Mouse (Mus musculus) neural tube, embryonic 11.5 days (tissue): ENCODE results near the gene Ppfia3. TPM values are rescaled to one million over a fixed set of nuclear protein-coding genes. Genes with fewer than 3 reads are reported as not detected.

ENCODE experiments used
- ATAC-seq: fragments of 200-750 bp; cut with Nextera tagmentation; 2 replicates; pipeline ENCODE4 v1.8.0; 2017; ENCODE audit warnings: moderate number of reproducible peaks, mild to moderate bottlenecking, moderate TSS enrichment, moderate library complexity; ENCODE audit not compliant: insufficient read depth, low FRiP score, low TSS enrichment
- DNase-seq: peaks from one replicate; pipeline ENCODE4 v3.0.0-alpha.2; 2015; ENCODE audit warnings: low spot score
- H3K27ac ChIP-seq: fragments of 300-500 bp; sonication (generic); 2 replicates; pipeline ENCODE4 v1.5.1; 2014; ENCODE audit warnings: low read depth, mild to moderate bottlenecking, low read length
- H3K27me3 ChIP-seq: fragments of 300-500 bp; sonication (generic); 2 replicates; pipeline ENCODE4 v1.6.1; 2014; ENCODE audit warnings: mild to moderate bottlenecking, low read length, mixed read lengths; ENCODE audit not compliant: control insufficient read depth, insufficient read depth
- H3K36me3 ChIP-seq: fragments of 300-500 bp; sonication (generic); 2 replicates; pipeline ENCODE4 v1.6.1; 2014; ENCODE audit warnings: mild to moderate bottlenecking, low read length, moderate library complexity, mixed read lengths; ENCODE audit not compliant: control insufficient read depth, insufficient read depth
- H3K4me1 ChIP-seq: fragments of 300-500 bp; sonication (generic); 2 replicates; pipeline ENCODE4 v1.6.1; 2014; ENCODE audit warnings: low read length, mixed read lengths; ENCODE audit not compliant: control insufficient read depth, insufficient read depth
- H3K4me2 ChIP-seq: fragments of 300-500 bp; sonication (generic); 2 replicates; pipeline ENCODE4 v1.6.1; 2014; ENCODE audit warnings: low read depth, mild to moderate bottlenecking, moderate library complexity
- H3K4me3 ChIP-seq: fragments of 300-500 bp; sonication (generic); 2 replicates; pipeline ENCODE4 v1.5.1; 2014; ENCODE audit warnings: low read depth, low read length
- H3K9ac ChIP-seq: fragments of 300-500 bp; sonication (generic); 2 replicates; pipeline ENCODE4 v1.6.1; 2014; ENCODE audit warnings: mild to moderate bottlenecking, low read length
- H3K9me3 ChIP-seq: fragments of 300-500 bp; sonication (generic); 2 replicates; pipeline ENCODE4 v1.6.1; 2016; ENCODE audit warnings: low read length; ENCODE audit not compliant: control insufficient read depth
- WGBS: fragments of 180-500 bp; shearing (Covaris S2); extraction: QIAGEN DNeasy Blood & Tissue Kit; methylation state at CpG from one replicate; pipeline ENCODE4 v1.1.7; 2014; 5-methylcytosine and 5-hydroxymethylcytosine counted together
- polyA plus RNA-seq: library from polyadenylated mRNA; unstranded; fragments of >200 nt; fragmentation: Nextera tagmentation; extraction: Ambion mirVana; gene quantifications from 2 replicates; pipeline ENCODE4 v1.2.1, GENCODE M21; 2014

Gene Ppfia3
- polyA plus RNA-seq, 1 experiment from 2014 or later: 11.9 TPM

- no peaks in the 10 kb centered on the region for H3K36me3 ChIP-seq
- H3K27me3 ChIP-seq: no peaks in the 10 kb centered on the region
- H3K4me1 ChIP-seq: no peaks in the 10 kb centered on the region
- DNase-seq: no peak
- no peak overlapping the region for H3K4me3 ChIP-seq
- no peak overlapping the region for H3K9ac ChIP-seq
- no peak overlapping the region for H3K27ac ChIP-seq
- no peak overlapping the region for H3K4me2 ChIP-seq
- no peak for ATAC-seq
- no peaks in the 10 kb centered on the region for H3K9me3 ChIP-seq
- WGBS: 80% methylated on average over 10 of the region's 10 CpGs
These were observed 51.6 kb downstream of the Ppfia3 start for GRCm38 (mm10) chr7:45315182-45315701.

GRCm38 (mm10) chr7:45313495-45313894 is 53.3 kb downstream of the Ppfia3 start:
- Histone ChIP-seq H3K4me2 (no peak overlapping the region), H3K4me3 (no peak overlapping the region), H3K27ac (no peak overlapping the region), H3K36me3 (no peaks in the 10 kb centered on the region), H3K9me3 (no peaks in the 10 kb centered on the region), H3K9ac (no peak overlapping the region), H3K27me3 (no peaks in the 10 kb centered on the region), H3K4me1 (no peaks in the 10 kb centered on the region)
- ATAC-seq: no peak
- WGBS: 33% methylated on average over 9 of the region's 9 CpGs
- DNase-seq: no peak

- H3K4me1 ChIP-seq: no peaks in the 10 kb centered on the region
- H3K36me3 ChIP-seq: no peaks in the 10 kb centered on the region
- no peaks in the 10 kb centered on the region for H3K9me3 ChIP-seq
- DNase-seq (no peak), ATAC-seq (no peak)
- no peak overlapping the region for H3K27ac ChIP-seq
- H3K4me3 ChIP-seq: no peak overlapping the region
- WGBS: 24% methylated on average over 10 of the region's 10 CpGs
- no peak overlapping the region for H3K4me2 ChIP-seq
- H3K27me3 ChIP-seq: no peaks in the 10 kb centered on the region
- no peak overlapping the region for H3K9ac ChIP-seq
These were observed 53.9 kb downstream of the Ppfia3 start for GRCm38 (mm10) chr7:45312686-45313453.

- Histone ChIP-seq H3K27ac (no peak overlapping the region), H3K4me1 (no peaks in the 10 kb centered on the region), H3K36me3 (no peaks in the 10 kb centered on the region), H3K9ac (no peak overlapping the region), H3K4me3 (no peak overlapping the region), H3K9me3 (no peaks in the 10 kb centered on the region), H3K4me2 (no peak overlapping the region), H3K27me3 (no peaks in the 10 kb centered on the region)
- whole genome bisulfite sequencing: 66% methylated on average over 8 of the region's 8 CpGs
- ATAC-seq (no peak), DNase-seq (no peak)
These were observed 54.8 kb downstream of the Ppfia3 start for GRCm38 (mm10) chr7:45312023-45312422.

- Histone ChIP-seq H3K9ac (peak overlapping the region; percentile 14), H3K4me2 (no peak overlapping the region), H3K27ac (no peak overlapping the region), H3K4me3 (no peak overlapping the region), H3K4me1 (no peaks in the 10 kb centered on the region), H3K27me3 (no peaks in the 10 kb centered on the region), H3K36me3 (no peaks in the 10 kb centered on the region), H3K9me3 (no peaks in the 10 kb centered on the region)
- DNase-seq (peak; percentile 72), ATAC-seq (no peak)
- 14% methylated on average over 9 of the region's 9 CpGs for WGBS
These were observed 57.4 kb downstream of the Ppfia3 start for GRCm38 (mm10) chr7:45309455-45309854.

GRCm38 (mm10) chr7:45308551-45309240 is 58.1 kb downstream of the Ppfia3 start:
- no peaks in the 10 kb centered on the region for H3K36me3 ChIP-seq
- ATAC-seq (no peak), DNase-seq (no peak)
- H3K4me1 ChIP-seq: no peaks in the 10 kb centered on the region
- no peak overlapping the region for H3K9ac ChIP-seq
- H3K27me3 ChIP-seq: no peaks in the 10 kb centered on the region
- WGBS: 72% methylated on average over 15 of the region's 15 CpGs
- no peak overlapping the region for H3K4me3 ChIP-seq
- no peak overlapping the region for H3K4me2 ChIP-seq
- no peaks in the 10 kb centered on the region for H3K9me3 ChIP-seq
- no peak overlapping the region for H3K27ac ChIP-seq

- Histone ChIP-seq H3K4me3 (peak overlapping the region; percentile 22), H3K27ac (no peak overlapping the region), H3K9ac (peak overlapping the region; percentile 41), H3K4me1 (no peaks in the 10 kb centered on the region), H3K4me2 (peak overlapping the region; percentile 44), H3K36me3 (no peaks in the 10 kb centered on the region), H3K27me3 (no peaks in the 10 kb centered on the region), H3K9me3 (no peaks in the 10 kb centered on the region)
- peak; percentile 76 for DNase-seq
- ATAC-seq: 0 out of 2 replicates have a peak, but pooled peaks have one; percentile 60
- WGBS: 3% methylated on average over 17 of the region's 17 CpGs
These were observed 61.5 kb downstream of the Ppfia3 start for GRCm38 (mm10) chr7:45305275-45305674.

- Histone ChIP-seq H3K9me3 (no peaks in the 10 kb centered on the region), H3K27ac (no peak overlapping the region), H3K36me3 (no peaks in the 10 kb centered on the region), H3K4me3 (peak overlapping the region; percentile 22), H3K27me3 (no peaks in the 10 kb centered on the region), H3K9ac (peak overlapping the region; percentile 41), H3K4me1 (no peaks in the 10 kb centered on the region), H3K4me2 (peak overlapping the region; percentile 44)
- WGBS: 11% methylated on average over 11 of the region's 13 CpGs
- no peak for ATAC-seq
- no peak for DNase-seq
These were observed 62.0 kb downstream of the Ppfia3 start for GRCm38 (mm10) chr7:45304869-45305268.
